Mouse (Mus musculus) adrenal gland, adult 2 months (tissue): ENCODE measurements around the gene Hrct1. TPM values are rescaled to one million over a fixed set of nuclear protein-coding genes. Genes with fewer than 3 reads are reported as not detected.
A peak's percentile ranks its signal among the peaks of the same experiment; 100 is the strongest.

ENCODE experiments used
- DNase-seq: peaks from one replicate; pipeline ENCODE4 v3.0.0; 2021
- polyA plus RNA-seq: library from polyadenylated mRNA; depleted of rRNA; stranded (reverse); fragments of >200 nt; gene quantifications from 2 replicates; pipeline ENCODE4 v1.2.3, GENCODE M21; 2012
- total RNA-seq, 2 experiments: library from RNA; stranded (reverse); gene quantifications; 2 replicates each; pipeline ENCODE4 v1.2.3; 2021

The Hrct1 gene
- total and polyA plus RNA-seq, 3 experiments, result 2.2 to 8.1 (median 3.9) TPM

DNA sequence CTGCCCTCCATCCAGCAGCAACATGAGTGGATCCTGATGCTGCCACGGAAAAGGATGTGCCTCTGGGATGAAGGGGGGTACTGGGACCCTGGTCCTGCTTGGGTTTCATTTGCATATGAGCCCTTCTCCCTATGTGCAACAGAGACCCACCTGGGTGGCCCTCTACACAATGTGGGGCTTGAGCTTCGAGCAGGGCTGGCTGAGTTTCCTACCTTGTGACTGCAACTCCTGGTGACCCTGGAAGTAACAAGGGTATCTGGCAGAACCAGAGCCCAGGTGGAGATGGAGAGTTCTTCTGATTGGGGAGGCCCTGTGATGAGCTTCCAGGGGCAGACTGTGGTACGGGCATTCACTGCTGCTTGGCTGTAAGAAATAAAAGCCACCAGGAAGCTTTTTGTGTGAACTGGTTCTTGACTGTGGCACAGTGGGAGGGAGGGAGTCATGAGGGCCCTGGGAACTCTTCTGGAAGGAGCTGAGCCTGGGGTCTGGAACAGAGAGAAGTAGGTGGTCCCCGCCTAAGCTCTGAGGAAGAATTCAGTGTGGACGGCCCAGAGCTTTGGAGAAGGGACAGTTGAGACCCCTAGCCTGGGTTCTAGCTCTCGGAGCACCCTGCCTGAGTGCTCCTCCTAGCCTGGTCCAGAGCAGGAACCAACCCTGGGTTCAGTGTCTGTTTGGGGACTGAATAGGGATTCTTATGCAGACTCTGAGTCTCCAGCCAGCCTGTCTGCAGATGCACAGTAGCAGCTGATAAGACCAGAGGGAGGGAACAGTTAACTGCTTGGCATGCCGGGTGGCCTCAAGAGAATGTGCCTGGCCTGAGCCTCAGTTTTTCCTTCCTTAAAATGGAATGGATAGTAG, 959 bp downstream of the Hrct1 start:
- DNase-seq, result no peak

GRCm38 (mm10) chr4:43728576-43728954, 1.6 kb downstream of the Hrct1 start:
- DNase-seq, result peak; percentile 80

DNA sequence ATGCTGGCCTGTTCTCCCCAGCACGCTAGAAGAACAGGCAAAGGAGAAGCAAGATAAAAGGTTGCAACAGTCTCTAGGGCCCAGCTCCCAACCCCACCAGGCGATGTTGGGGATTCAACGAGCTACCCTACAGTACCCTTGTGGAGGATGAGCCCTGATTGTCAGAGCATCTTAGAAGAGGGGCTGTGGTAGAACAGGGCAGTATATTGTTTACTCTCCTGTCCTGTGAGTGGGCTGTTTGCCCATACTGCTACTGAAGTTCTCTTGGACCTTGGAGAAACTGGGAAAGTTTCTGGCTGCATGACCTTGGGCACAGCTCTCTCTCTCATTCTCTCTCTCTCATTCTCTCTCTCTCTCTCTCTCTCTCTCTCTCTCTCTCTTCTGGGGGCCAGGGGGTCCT, 2.1 kb downstream of the Hrct1 start:
- no peak for DNase-seq

- DNase-seq, result peak; percentile 47
Observed at GRCm38 (mm10) chr4:43729794-43730550, 3.0 kb downstream of the Hrct1 start, which contains the start of gene Spaar. Gene Spaar, plus strand, starts transcription at chr4:43730034.

DNA sequence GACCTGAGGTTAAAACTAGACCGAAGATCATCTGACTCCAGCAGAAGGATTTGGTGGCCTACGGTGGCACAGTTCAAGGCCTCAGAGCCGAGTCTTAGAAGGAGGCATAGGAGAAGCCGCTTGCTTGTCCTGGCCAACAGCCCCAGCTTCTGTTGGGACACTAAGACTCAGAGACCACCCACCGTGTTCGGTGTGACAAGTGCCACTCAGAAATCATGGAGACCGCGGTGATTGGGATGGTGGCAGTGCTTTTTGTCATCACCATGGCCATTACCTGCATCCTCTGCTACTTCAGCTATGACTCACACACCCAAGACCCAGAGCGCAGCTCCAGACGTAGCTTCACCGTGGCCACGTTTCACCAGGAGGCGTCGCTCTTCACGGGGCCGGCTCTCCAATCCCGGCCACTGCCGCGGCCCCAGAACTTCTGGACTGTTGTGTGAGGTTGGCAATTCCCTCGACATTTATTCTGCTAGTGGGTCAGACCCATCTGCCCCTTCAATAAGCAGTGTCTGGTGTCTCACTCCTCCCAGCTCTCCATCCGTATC, 3.8 kb downstream of the Hrct1 start:
- no peak for DNase-seq

- DNase-seq, result no peak
Observed at GRCm38 (mm10) chr4:43732171-43732570, 5.2 kb downstream of the Hrct1 start.

- DNase-seq, result no peak
Observed at GRCm38 (mm10) chr4:43733186-43733585, 6.2 kb downstream of the Hrct1 start.

DNA sequence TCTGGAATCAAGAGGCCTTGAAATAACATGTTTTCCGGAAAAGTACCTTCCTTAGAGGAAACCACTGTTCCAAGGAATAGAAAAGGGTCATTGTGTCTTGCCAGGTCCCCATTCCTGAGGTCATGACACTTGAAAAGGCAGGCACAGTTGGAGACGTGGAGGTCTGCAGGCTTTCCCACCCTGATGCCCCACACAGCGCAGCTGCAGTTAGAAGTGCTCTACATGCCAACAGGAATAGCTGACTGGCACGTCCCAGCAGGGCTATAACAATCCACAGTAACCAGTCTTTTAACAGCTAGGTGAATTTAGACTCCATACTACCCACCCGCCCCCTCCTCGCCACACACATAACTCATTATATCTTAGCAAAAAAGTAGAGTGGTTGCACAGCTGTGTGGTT, 10.2 kb downstream of the Hrct1 start:
- no peak for DNase-seq

DNA sequence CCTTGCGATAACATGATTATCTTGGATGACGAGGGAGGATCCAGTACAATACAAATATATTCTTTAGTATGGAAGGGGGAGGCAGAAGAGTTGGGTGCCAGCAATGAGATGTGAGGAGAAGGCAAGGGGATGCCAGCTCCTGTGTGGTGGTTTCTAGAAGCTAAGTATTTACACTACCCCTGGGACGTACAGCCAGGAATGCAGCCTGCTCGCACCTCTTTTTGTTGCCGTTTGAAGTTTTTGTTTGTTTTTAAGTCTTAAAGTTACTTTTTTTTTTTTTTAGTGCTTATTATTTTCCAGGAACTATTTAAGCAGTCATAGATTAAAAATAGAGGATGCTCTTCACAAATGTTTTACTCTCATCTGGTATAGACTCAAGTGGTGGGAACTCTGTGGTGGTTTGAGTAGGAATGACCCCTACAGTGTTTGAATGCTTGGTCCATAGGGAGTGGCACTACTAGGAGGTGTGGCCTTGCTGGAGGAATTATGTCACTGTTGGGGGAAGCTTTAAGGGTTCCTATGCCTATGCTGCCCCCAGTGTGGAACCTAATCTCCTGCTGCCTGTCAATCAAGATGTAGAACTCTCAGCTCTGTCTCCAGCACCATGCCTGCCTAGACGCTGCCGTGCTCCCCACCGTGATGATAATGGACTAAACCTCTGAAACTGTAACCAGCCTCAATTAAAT, 12.1 kb downstream of the Hrct1 start:
- DNase-seq, result no peak

DNA sequence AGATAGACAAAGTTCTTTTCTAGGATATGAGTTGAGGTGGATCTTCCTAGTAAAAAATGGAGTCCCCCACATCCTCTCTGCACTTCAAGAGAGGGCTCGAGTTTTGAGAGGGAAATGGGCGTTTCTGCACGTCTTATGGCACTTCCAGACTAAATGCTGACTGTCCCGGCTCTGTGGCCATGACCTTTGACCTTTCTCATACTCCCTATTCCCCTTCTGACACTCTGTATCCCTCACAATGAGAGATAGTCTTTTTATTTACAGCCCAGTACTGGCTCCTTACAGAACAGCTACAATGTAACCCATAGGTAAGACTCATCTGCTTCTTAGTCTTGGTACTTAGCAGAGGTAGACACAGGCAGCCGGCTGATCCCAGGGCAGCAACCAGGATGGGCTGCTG, 14.5 kb downstream of the Hrct1 start:
- DNase-seq, result no peak

GRCm38 (mm10) chr4:43742637-43743036, 15.6 kb downstream of the Hrct1 start:
- no peak for DNase-seq

DNA sequence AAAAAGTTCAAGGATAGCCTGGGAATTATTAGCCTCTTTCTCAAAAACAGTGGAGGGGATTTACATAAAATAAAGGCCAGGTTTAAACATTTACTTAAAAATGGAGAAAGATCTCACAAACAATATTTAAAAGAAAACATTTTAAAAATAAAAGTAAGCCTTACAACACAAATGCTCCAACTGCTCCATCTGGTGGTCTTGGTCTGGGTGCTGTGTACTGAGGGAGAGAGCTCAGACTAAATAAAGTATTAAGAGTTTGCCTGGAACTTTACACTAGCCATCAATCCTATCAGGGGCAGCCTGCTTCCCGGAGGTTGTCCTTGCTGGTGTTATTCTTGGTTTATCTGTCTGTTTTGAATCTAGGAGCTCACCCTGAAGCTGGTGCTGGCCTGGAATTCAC, 16.1 kb downstream of the Hrct1 start:
- no peak for DNase-seq

- DNase-seq, result no peak
Observed at GRCm38 (mm10) chr4:43745187-43745586, 18.2 kb downstream of the Hrct1 start.

DNA sequence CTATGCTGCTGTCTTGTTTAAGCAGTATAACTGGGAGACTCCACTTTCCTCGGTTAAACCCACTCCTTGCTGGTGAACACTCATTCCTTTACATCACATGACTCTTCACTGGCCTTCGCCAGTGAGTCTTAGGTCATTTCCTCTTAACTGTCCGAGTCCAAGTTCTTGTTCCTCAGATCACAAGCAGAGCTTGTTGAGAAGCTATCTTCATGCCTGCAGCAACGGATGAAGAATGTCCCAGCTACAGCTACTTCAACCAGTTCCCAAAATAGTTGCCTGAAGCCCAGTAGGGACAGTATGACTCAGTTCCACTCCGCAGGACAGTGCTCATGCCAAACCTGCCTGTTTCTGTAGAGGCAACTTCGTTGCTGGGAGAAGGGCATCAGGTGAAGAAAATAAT, 30.2 kb downstream of the Hrct1 start:
- DNase-seq, result no peak

DNA sequence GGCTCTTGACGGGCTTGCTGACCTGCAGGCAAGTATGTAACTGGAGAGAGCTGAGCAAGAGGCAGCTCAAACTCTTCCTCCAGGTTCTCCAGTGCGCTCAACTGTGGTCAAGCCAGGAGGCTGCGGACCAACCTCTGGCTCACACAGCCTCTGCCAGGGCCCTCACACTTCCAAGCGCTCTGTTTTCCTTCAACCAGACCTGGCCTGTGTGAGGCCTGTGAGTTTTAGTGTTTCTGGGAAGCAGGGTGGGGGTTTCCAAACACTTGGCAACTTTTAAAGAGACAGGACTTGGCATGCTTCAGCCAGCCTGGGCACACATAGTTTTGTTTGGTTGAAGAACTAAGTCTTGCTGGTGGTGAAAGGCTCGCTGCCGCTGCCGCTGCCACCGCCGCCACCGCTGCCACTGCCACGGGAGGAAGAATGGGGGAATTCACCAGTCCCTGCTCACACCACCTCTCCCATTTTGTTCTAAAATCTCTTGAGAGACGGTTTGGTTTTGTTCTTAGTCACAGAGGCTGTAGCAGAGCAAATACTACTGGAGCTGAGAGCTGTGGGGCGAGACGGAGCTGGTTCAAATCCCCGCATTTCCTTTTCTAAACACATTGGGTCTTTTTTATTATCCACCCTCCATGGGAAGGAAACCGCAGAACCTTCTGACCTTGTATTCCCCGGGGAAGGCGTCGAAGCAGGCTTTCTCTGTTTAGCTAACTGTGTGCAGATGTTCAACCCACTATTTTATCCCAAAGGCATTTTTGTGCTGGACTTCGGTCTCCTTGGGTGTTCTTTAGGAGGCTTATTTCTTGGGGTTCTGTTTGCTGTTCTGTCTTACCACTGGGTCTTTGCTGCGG, 32.8 kb downstream of the Hrct1 start:
- DNase-seq, result peak; percentile 7

- peak; percentile 36 for DNase-seq
Observed at GRCm38 (mm10) chr4:43760460-43760859, 33.5 kb downstream of the Hrct1 start.

DNA sequence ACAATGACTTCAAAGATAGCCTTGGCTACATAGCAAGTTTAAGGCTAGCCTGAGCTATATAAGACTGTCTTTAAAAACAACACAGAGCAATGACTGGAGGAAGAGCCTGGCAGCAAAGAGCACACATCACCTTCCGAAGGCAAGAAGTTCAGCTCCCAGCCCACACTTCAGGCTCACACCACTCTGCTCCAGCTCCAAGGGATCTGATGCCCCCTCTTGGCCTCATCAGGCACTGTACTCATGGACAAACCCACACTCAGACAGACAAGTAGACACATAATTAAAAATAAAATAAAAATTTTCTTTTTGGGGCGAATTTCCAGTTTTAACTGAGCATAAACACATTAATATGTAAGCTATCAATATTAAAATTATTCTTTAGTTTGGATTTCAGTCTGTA, 34.3 kb downstream of the Hrct1 start:
- DNase-seq, result no peak

- DNase-seq, result peak; percentile 44
Observed at GRCm38 (mm10) chr4:43763410-43763809, 36.4 kb downstream of the Hrct1 start.

DNA sequence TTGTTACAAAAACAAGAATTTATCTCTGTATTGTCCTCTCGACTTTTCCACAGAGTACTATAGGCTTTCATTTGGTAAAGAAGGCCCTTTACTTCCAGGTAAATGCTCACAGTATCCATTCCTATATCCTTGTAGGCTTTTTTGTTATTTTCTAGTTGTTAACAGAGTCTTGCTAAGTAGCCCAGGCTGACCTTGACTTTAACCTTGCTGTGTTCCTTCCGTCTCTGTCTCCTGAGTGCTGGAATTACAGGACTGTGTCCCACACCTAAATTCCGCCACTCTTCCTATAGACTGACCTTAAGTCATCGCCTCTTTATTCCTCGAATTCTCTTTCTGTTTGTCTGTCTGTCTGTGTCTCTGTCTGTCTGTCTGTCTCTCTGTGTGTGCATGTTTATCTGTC, 41.4 kb downstream of the Hrct1 start:
- DNase-seq, result no peak

DNA sequence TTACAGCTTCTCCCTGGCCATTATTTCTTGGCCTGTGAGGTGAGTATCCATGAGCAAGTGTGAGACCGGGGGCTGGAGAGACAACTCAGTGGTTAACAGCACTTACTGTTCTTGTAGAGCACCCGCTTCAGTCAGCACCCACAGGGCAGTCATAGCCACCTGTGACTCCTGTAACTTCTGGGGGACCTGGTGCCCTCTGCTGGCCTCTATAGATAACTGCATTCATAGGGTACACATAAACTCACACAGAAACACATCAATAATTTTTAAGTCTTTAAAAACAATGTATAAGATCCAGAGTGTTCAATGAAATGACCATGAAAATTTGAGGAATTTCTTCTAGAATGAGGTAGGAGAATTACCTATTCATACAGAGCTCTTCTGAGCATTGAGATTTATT, 42.4 kb downstream of the Hrct1 start:
- DNase-seq, result no peak

- DNase-seq, result no peak
Observed at GRCm38 (mm10) chr4:43770909-43771308, 43.9 kb downstream of the Hrct1 start, which contains the start of gene Olfr159. Gene Olfr159, minus strand, starts transcription at chr4:43771009.
